Mouse (Mus musculus) heart, embryonic 12.5 days (tissue): Measurements from ENCODE around the gene Coq8b. TPM values are rescaled to one million over a fixed set of nuclear protein-coding genes. Genes with fewer than 3 reads are reported as not detected.

Experiments
- ATAC-seq: fragments of 200-750 bp; cut with Nextera tagmentation; 2 replicates; pipeline ENCODE4 v1.8.0; 2017; ENCODE audit warnings: moderate TSS enrichment, moderate library complexity; ENCODE audit not compliant: insufficient number of reproducible peaks, low FRiP score
- H3K27ac ChIP-seq: fragments of 300-500 bp; sonication (generic); 2 replicates; pipeline ENCODE4 v1.5.1; 2016; ENCODE audit warnings: mild to moderate bottlenecking, moderate library complexity; ENCODE audit not compliant: poor library complexity, severe bottlenecking
- H3K27me3 ChIP-seq: fragments of 300-500 bp; sonication (generic); replicated peaks from 2 replicates; pipeline ENCODE4 v1.6.1; 2016; ENCODE audit warnings: mild to moderate bottlenecking, moderate library complexity
- H3K36me3 ChIP-seq: fragments of 300-500 bp; sonication (generic); 2 replicates; pipeline ENCODE4 v1.6.1; 2016; ENCODE audit warnings: mild to moderate bottlenecking, moderate library complexity
- H3K4me1 ChIP-seq: fragments of 300-500 bp; sonication (generic); replicated peaks from 2 replicates; pipeline ENCODE4 v1.6.1; 2016; ENCODE audit warnings: mild to moderate bottlenecking
- H3K4me2 ChIP-seq: fragments of 300-500 bp; sonication (generic); 2 replicates; pipeline ENCODE4 v1.6.1; 2016; ENCODE audit warnings: mild to moderate bottlenecking, moderate library complexity
- H3K4me3 ChIP-seq: fragments of 300-500 bp; sonication (generic); 2 replicates; pipeline ENCODE4 v1.5.1; 2016; ENCODE audit warnings: mild to moderate bottlenecking
- H3K9ac ChIP-seq: fragments of 300-500 bp; sonication (generic); 2 replicates; pipeline ENCODE4 v1.6.1; 2016; ENCODE audit warnings: mild to moderate bottlenecking, moderate library complexity
- H3K9me3 ChIP-seq: fragments of 300-500 bp; sonication (generic); replicated peaks from 2 replicates; pipeline ENCODE4 v1.6.1; 2016; ENCODE audit warnings: mild to moderate bottlenecking, moderate library complexity
- WGBS: fragments of 180-500 bp; shearing (Covaris S2); methylation state at CpG from one replicate; pipeline ENCODE4 v1.1.7; 2016; 5-methylcytosine and 5-hydroxymethylcytosine counted together
- polyA plus RNA-seq: library from polyadenylated mRNA; unstranded; fragments of >200 nt; fragmentation: Nextera tagmentation; extraction: Ambion mirVana; gene quantifications from 2 replicates; pipeline ENCODE4 v1.2.1, GENCODE M21; 2016

The Coq8b gene
- polyA plus RNA-seq, 1 experiment from 2014 or later: 11.5 TPM

GRCm38 (mm10) chr7:27295956-27296355 lies 63.1 kb downstream of the Coq8b start:
- Histone ChIP-seq H3K4me2 (no peak overlapping the region), H3K9me3 (peaks cover 8% of the 10 kb centered on the region; the same call in 1 of the 2 replicates), H3K36me3 (no peaks in the 10 kb centered on the region), H3K9ac (no peak overlapping the region), H3K4me1 (peaks cover 3% of the 10 kb centered on the region; the same call in 1 of the 2 replicates), H3K4me3 (no peak overlapping the region), H3K27ac (no peak overlapping the region), H3K27me3 (no peaks in the 10 kb centered on the region)
- 69% methylated on average over 4 of the region's 4 CpGs for WGBS
- ATAC-seq: no peak

- Histone ChIP-seq H3K27ac (no peak overlapping the region), H3K4me2 (no peak overlapping the region), H3K4me1 (no peaks in the 10 kb centered on the region; the same call in 1 of the 2 replicates), H3K4me3 (no peak overlapping the region), H3K9me3 (peaks cover 8% of the 10 kb centered on the region; the same call in 1 of the 2 replicates), H3K36me3 (no peaks in the 10 kb centered on the region), H3K9ac (no peak overlapping the region), H3K27me3 (no peaks in the 10 kb centered on the region)
- WGBS: 90% methylated on average over 4 of the region's 4 CpGs
- no peak for ATAC-seq
Measured at GRCm38 (mm10) chr7:27296518-27296917, 63.7 kb downstream of the Coq8b start.

- ATAC-seq: no peak
Measured at GRCm38 (mm10) chr7:27298033-27298610, 65.3 kb downstream of the Coq8b start.

GRCm38 (mm10) chr7:27298816-27299215 lies 66.0 kb downstream of the Coq8b start:
- Histone ChIP-seq H3K36me3 (no peaks in the 10 kb centered on the region), H3K4me1 (no peaks in the 10 kb centered on the region), H3K27me3 (peaks cover 7% of the 10 kb centered on the region), H3K27ac (no peak overlapping the region), H3K4me2 (no peak overlapping the region), H3K4me3 (no peak overlapping the region), H3K9ac (no peak overlapping the region), H3K9me3 (peaks cover 5% of the 10 kb centered on the region; the same call in 1 of the 2 replicates)
- 75% methylated on average over 6 of the region's 6 CpGs for WGBS
- ATAC-seq: no peak

More at GRCm38 (mm10) chr7:27298033-27298610, 65.3 kb downstream of the Coq8b start:
- no peak overlapping the region for H3K9ac ChIP-seq
- H3K4me3 ChIP-seq: no peak overlapping the region
- peaks cover under 1% of the 10 kb centered on the region; the same call in 1 of the 2 replicates for H3K27me3 ChIP-seq
- no peak overlapping the region for H3K27ac ChIP-seq
- H3K4me2 ChIP-seq: no peak overlapping the region
- H3K9me3 ChIP-seq: peaks cover 8% of the 10 kb centered on the region; the same call in 1 of the 2 replicates
- no peaks in the 10 kb centered on the region for H3K36me3 ChIP-seq
- 82% methylated on average over 16 of the region's 16 CpGs for whole genome bisulfite sequencing
- H3K4me1 ChIP-seq: no peaks in the 10 kb centered on the region

- 0 out of 2 replicates have a peak, but pooled peaks cover 4% of the 10 kb centered on the region for H3K36me3 ChIP-seq
- no peak overlapping the region for H3K9ac ChIP-seq
- 62% methylated on average over 4 of the region's 4 CpGs for WGBS
- peaks cover 20% of the 10 kb centered on the region for H3K27me3 ChIP-seq
- no peak overlapping the region for H3K27ac ChIP-seq
- H3K4me2 ChIP-seq: no peak overlapping the region
- H3K9me3 ChIP-seq: 0 out of 2 replicates have a peak, but pooled peaks cover 2% of the 10 kb centered on the region
- ATAC-seq: no peak
- no peaks in the 10 kb centered on the region for H3K4me1 ChIP-seq
- no peak overlapping the region for H3K4me3 ChIP-seq
Measured at GRCm38 (mm10) chr7:27300351-27300750, 67.5 kb downstream of the Coq8b start.

GRCm38 (mm10) chr7:27300801-27301200 lies 68.0 kb downstream of the Coq8b start:
- Histone ChIP-seq H3K27ac (no peak overlapping the region), H3K4me3 (no peak overlapping the region), H3K27me3 (peaks cover 20% of the 10 kb centered on the region), H3K4me1 (no peaks in the 10 kb centered on the region), H3K4me2 (no peak overlapping the region), H3K9ac (no peak overlapping the region), H3K36me3 (0 out of 2 replicates have a peak, but pooled peaks cover 6% of the 10 kb centered on the region), H3K9me3 (0 out of 2 replicates have a peak, but pooled peaks cover 2% of the 10 kb centered on the region)
- ATAC-seq: no peak
- 77% methylated on average over 5 of the region's 5 CpGs for WGBS

GRCm38 (mm10) chr7:27302172-27302571 lies 69.3 kb downstream of the Coq8b start:
- Histone ChIP-seq H3K9me3 (no peaks in the 10 kb centered on the region), H3K4me1 (no peaks in the 10 kb centered on the region), H3K27me3 (peaks cover 22% of the 10 kb centered on the region), H3K4me2 (no peak overlapping the region), H3K9ac (no peak overlapping the region), H3K4me3 (no peak overlapping the region), H3K36me3 (0 out of 2 replicates have a peak, but pooled peaks cover 14% of the 10 kb centered on the region), H3K27ac (no peak overlapping the region)
- ATAC-seq: 0 out of 2 replicates have a peak, but pooled peaks have one; percentile 23
- 8% methylated on average over 11 of the region's 11 CpGs for WGBS

GRCm38 (mm10) chr7:27305091-27305730 lies 72.4 kb downstream of the Coq8b start:
- H3K4me2 ChIP-seq: no peak overlapping the region
- H3K36me3 ChIP-seq: 0 out of 2 replicates have a peak, but pooled peaks cover 14% of the 10 kb centered on the region
- H3K9me3 ChIP-seq: no peaks in the 10 kb centered on the region
- 79% methylated on average over 17 of the region's 17 CpGs for WGBS
- H3K9ac ChIP-seq: no peak overlapping the region
- H3K27ac ChIP-seq: no peak overlapping the region
- H3K4me3 ChIP-seq: no peak overlapping the region
- no peak for ATAC-seq
- peaks cover 8% of the 10 kb centered on the region for H3K4me1 ChIP-seq
- peaks cover 22% of the 10 kb centered on the region for H3K27me3 ChIP-seq

GRCm38 (mm10) chr7:27306161-27307160 lies 73.6 kb downstream of the Coq8b start:
- 0 out of 2 replicates have a peak, but pooled peaks cover 14% of the 10 kb centered on the region for H3K36me3 ChIP-seq
- H3K27me3 ChIP-seq: peaks cover 30% of the 10 kb centered on the region
- peaks cover 13% of the 10 kb centered on the region for H3K4me1 ChIP-seq
- 69% methylated on average over 24 of the region's 24 CpGs for WGBS
- no peak overlapping the region for H3K27ac ChIP-seq
- no peak overlapping the region for H3K9ac ChIP-seq
- ATAC-seq: no peak
- no peak overlapping the region for H3K4me3 ChIP-seq
- H3K9me3 ChIP-seq: no peaks in the 10 kb centered on the region
- H3K4me2 ChIP-seq: no peak overlapping the region

- Histone ChIP-seq H3K4me2 (no peak overlapping the region), H3K27ac (no peak overlapping the region), H3K4me3 (no peak overlapping the region), H3K9ac (no peak overlapping the region), H3K9me3 (no peaks in the 10 kb centered on the region), H3K27me3 (peaks cover 32% of the 10 kb centered on the region), H3K4me1 (peaks cover 13% of the 10 kb centered on the region), H3K36me3 (0 out of 2 replicates have a peak, but pooled peaks cover 14% of the 10 kb centered on the region)
- no peak for ATAC-seq
- 63% methylated on average over 9 of the region's 9 CpGs for WGBS
Measured at GRCm38 (mm10) chr7:27307551-27307950, 74.7 kb downstream of the Coq8b start.
